Mouse (Mus musculus) G1E (cell line): ENCODE measurements at regions not wholly inside any gene's neighbourhood (a gene's known extent, or its start where the extent isn't known, plus 50 kb on each side); places are given as distances from the start of the nearest gene placed in this dataset.

ENCODE experiments used
- CTCF ChIP-seq: IDR thresholded peaks from 2 replicates; pipeline ENCODE4 v1.5.1; 2012; ENCODE audit warnings: low read depth, low read length, inconsistent platforms, mixed read lengths
- GATA1 ChIP-seq: IDR thresholded peaks from 2 replicates; pipeline ENCODE4 v1.6.1; 2012; ENCODE audit warnings: borderline replicate concordance, low read length, inconsistent platforms, mixed read lengths

GRCm38 (mm10) chr15:94139534-94139958 lies 325.7 kb downstream of the Adamts20 start:
- TF ChIP-seq GATA1 (no peak), CTCF (no peak)
